Mouse (Mus musculus): ENCODE data around the gene Agpat2.

DNA sequence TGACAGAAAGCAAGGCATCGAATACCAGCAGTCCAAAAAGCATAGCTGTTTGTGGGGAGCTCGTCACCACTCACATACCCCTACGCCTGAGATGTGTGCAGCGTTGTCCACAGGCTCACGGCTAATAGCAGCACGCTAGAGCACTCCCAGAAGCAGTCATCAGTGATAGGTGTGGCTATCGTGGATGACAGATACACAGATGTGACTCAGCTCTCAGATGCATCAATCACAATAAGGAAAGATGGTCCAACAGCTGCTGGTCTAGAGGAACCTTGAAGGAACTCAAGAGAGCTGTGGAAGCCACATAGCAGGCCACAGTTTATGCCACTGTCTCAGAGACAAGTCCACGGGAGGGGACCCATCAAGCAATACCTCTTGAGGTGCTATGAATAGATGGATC is 60.4 kb downstream of the Agpat2 start:
- TF ChIP-seq HCFC1 (IDR thresholded peaks at IDR 0.05; ENCODE audit: borderline replicate concordance, insufficient read depth, low read length) (no peak), MAFK (IDR thresholded peaks at IDR 0.05; ENCODE audit: insufficient read depth, low read depth, low read length) (no peak)
